Mouse (Mus musculus): ENCODE data around the gene 1810043G02Rik. TPM values are rescaled to one million over a fixed set of nuclear protein-coding genes. Genes with fewer than 3 reads are reported as not detected.

The 1810043G02Rik gene
- total and polyA plus RNA-seq, 2 experiments from 2014 or later, result 50.4 to 56.8 TPM

DNA sequence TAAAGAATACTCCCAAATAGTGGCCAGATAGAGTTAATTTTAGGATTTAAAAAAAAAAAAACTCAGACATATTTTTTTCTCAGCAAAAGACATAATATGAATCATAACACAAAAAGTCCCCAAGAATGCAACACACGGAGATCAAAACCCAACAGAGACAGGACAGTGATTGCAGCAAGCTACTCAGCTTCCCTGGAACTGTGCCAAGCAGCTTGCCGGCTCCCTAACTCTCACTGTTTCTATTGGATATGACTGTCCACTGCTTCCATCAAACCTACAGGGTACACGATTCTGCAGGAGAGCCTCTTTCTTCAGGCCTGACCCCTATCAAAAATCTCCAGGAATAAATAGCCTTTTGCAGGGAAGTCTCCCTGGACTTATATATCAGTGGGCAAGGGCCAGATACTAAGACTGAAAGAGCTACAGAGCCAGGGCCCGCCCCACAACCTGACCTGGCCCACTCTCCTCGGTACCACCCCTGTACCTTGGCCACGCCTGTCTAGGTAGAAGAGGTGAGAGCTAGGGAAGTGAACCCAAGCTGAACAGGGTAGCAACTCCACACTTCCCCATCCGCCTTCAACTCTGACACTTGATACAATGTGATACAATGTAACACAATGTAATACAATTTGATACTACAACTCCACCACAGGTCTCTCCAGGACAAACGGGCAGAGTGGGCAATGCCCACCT, 1.7 kb upstream of the 1810043G02Rik start:
- WGBS, result 71% methylated on average over 8 of the region's 8 CpGs
- Histone ChIP-seq H3K27me3 (ENCODE audit: insufficient read depth, low read length) (no peaks in the 10 kb centered on the region), H3K4me2 (ENCODE audit: low read depth) (no peak overlapping the region), H3K4me1 (ENCODE audit: insufficient read depth) (peaks cover 5% of the 10 kb centered on the region), H3K9me3 (ENCODE audit: low read length) (no peaks in the 10 kb centered on the region), H3K9ac (no peak overlapping the region), H3K4me3 (ENCODE audit: low read depth, low read length) (no peak overlapping the region), H3K27ac (ENCODE audit: low read depth, low read length) (no peak overlapping the region), H3K36me3 (ENCODE audit: insufficient read depth) (0 out of 2 replicates have a peak, but pooled peaks cover 4% of the 10 kb centered on the region)
- DNase-seq, result no peak
- TF ChIP-seq CTCF (IDR thresholded peaks at IDR 0.05; ENCODE audit: low read depth), result no peak
- ATAC-seq, result no peak

DNA sequence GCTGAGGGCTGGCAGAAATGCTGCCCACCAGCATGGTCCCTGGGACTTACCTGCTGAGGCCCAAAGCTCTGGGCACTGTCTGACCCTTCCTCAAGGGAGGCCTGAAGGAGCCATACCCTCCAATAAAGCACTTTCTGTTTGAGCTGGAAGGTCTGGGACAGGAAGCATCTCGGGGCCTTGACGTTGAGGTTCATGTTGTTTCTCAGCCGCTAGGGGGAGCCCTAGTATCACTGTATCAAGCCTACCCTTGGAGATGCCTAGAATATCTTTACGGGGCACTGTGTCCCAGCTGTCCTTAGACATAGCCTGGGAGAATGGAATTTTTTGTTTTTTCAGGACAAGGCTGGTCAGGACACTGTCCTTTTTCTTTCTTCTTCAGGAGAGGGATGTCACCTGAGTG, 6.3 kb downstream of the 1810043G02Rik start:
- H3K27ac ChIP-seq (ENCODE audit: low read depth, low read length), result no peak overlapping the region
- H3K9me3 ChIP-seq (ENCODE audit: low read length), result no peaks in the 10 kb centered on the region
- no peak overlapping the region for H3K4me3 ChIP-seq (ENCODE audit: low read depth, low read length)
- H3K36me3 ChIP-seq (ENCODE audit: insufficient read depth), result peaks cover 43% of the 10 kb centered on the region
- no peak overlapping the region for H3K9ac ChIP-seq
- H3K27me3 ChIP-seq (ENCODE audit: insufficient read depth, low read length), result no peaks in the 10 kb centered on the region
- peak; percentile 91 for TF ChIP-seq CTCF (IDR thresholded peaks at IDR 0.05; ENCODE audit: low read depth)
- DNase-seq (peak; percentile 88), ATAC-seq (peak; percentile 88)
- H3K4me2 ChIP-seq (ENCODE audit: low read depth), result no peak overlapping the region
- 2% methylated on average over 4 of the region's 4 CpGs for WGBS
- no peaks in the 10 kb centered on the region for H3K4me1 ChIP-seq (ENCODE audit: insufficient read depth)

DNA sequence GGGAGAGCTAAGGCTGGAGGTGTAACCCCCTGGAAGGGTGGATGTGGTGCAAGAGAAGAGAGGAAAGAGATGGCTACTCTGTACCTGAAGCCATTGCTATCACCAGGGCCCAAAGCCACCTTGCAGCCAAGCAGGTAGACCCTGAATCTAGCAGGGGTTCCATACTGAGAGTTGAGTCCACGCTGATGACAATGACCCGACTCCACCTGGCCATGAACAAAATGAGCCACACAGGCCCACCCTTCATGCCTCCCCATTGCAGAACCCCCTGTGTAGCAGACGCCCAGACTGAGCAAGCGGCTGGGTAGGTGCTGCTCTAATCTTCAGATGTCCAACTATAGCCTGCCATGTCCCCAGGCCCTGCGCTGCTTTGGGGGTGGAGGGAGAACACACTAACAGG, 7.5 kb downstream of the 1810043G02Rik start:
- Histone ChIP-seq H3K9me3 (ENCODE audit: low read length) (no peaks in the 10 kb centered on the region), H3K4me3 (ENCODE audit: low read depth, low read length) (no peak overlapping the region), H3K27ac (ENCODE audit: low read depth, low read length) (no peak overlapping the region), H3K4me1 (ENCODE audit: insufficient read depth) (no peaks in the 10 kb centered on the region), H3K4me2 (ENCODE audit: low read depth) (no peak overlapping the region), H3K9ac (no peak overlapping the region), H3K27me3 (ENCODE audit: insufficient read depth, low read length) (no peaks in the 10 kb centered on the region), H3K36me3 (ENCODE audit: insufficient read depth) (peaks cover 54% of the 10 kb centered on the region)
- TF ChIP-seq CTCF (IDR thresholded peaks at IDR 0.05; ENCODE audit: low read depth), result no peak
- ATAC-seq (no peak), DNase-seq (no peak)
- WGBS, result 82% methylated on average over 5 of the region's 5 CpGs

DNA sequence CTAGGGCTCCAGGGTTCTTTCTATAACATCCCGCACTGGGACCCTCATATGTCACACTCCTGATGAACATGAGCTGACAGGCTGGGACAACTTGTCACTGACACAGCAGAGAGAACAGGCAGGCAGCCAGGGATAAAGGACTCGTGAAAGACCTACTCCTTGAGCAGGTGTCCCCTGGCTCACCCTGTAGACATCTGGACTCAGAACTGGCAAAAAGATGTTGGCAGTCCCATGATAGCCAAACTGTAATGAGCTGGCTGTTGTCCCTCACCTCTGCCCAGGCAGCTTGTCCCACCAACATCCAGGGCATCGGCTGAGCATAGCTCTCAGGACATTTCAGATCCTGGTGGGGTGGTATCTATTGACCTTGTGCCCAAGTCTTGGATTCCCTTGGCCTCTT, 17.3 kb downstream of the 1810043G02Rik start:
- Histone ChIP-seq H3K36me3 (ENCODE audit: insufficient read depth) (peaks cover 85% of the 10 kb centered on the region), H3K4me2 (ENCODE audit: low read depth) (no peak overlapping the region), H3K27me3 (ENCODE audit: insufficient read depth, low read length) (no peaks in the 10 kb centered on the region), H3K9me3 (ENCODE audit: low read length) (no peaks in the 10 kb centered on the region), H3K9ac (no peak overlapping the region), H3K4me3 (ENCODE audit: low read depth, low read length) (no peak overlapping the region), H3K4me1 (ENCODE audit: insufficient read depth) (no peaks in the 10 kb centered on the region), H3K27ac (ENCODE audit: low read depth, low read length) (no peak overlapping the region)
- no peak for DNase-seq
- TF ChIP-seq CTCF (IDR thresholded peaks at IDR 0.05; ENCODE audit: low read depth), result no peak
- no peak for ATAC-seq
- 89% methylated on average over 3 of the region's 3 CpGs for WGBS

DNA sequence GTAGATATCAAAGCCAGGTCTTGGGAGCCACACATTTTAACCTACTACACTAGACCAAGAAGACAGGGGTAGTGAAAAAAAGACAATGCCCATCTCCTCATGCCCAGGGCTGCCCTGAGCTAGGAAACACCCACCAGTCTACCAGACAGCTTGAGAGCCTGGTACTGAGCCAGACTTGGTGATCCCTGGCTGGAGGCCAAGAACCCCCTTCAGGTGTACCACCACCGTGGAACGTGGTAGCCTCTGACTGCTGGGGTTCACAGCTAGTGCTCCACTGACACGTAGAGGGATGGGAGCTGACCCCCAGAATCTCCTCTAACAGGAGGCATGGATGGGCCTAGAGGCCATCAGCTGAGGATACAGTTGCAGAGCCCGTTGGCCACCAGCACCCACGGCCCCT, 21.9 kb downstream of the 1810043G02Rik start:
- no peak overlapping the region for H3K9ac ChIP-seq

DNA sequence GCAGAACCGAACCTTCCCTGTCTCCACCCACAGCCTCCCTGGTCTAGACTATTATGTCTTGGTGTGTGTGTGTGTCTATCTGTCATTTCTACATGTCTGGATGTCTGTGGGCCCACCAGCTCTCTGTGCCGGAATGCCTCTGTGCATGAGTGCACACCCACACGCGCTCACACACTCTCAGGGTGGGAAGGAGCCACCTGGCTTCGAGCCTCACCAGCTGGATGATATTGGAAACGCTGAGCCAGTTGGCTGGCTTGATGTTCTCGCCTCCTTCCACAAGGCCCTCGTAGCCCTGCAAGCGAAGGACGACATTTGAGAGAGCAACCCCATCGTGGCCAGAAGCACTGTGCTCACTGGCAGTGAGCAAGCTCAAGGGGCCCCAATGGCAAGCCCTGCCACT, 23.5 kb downstream of the 1810043G02Rik start:
- ATAC-seq, result peak; percentile 61
- H3K9ac ChIP-seq, result no peak overlapping the region
- H3K4me1 ChIP-seq (ENCODE audit: insufficient read depth), result no peaks in the 10 kb centered on the region; the same call in 1 of the 2 replicates
- no peaks in the 10 kb centered on the region for H3K9me3 ChIP-seq (ENCODE audit: low read length)
- DNase-seq, result peak; percentile 48
- H3K36me3 ChIP-seq (ENCODE audit: insufficient read depth), result peaks cover 54% of the 10 kb centered on the region
- H3K4me2 ChIP-seq (ENCODE audit: low read depth), result no peak overlapping the region
- H3K27me3 ChIP-seq (ENCODE audit: insufficient read depth, low read length), result no peaks in the 10 kb centered on the region
- no peak overlapping the region for H3K27ac ChIP-seq (ENCODE audit: low read depth, low read length)
- whole genome bisulfite sequencing, result 72% methylated on average over 11 of the region's 11 CpGs
- H3K4me3 ChIP-seq (ENCODE audit: low read depth, low read length), result no peak overlapping the region
- no peak for TF ChIP-seq CTCF (IDR thresholded peaks at IDR 0.05; ENCODE audit: low read depth)

More for the DNA sequence above, 21.9 kb downstream of the 1810043G02Rik start:
- DNase-seq (no peak), ATAC-seq (no peak)
- Histone ChIP-seq H3K4me2 (ENCODE audit: low read depth) (no peak overlapping the region), H3K27ac (ENCODE audit: low read depth, low read length) (no peak overlapping the region), H3K9me3 (ENCODE audit: low read length) (no peaks in the 10 kb centered on the region), H3K36me3 (ENCODE audit: insufficient read depth) (peaks cover 68% of the 10 kb centered on the region), H3K4me3 (ENCODE audit: low read depth, low read length) (no peak overlapping the region), H3K27me3 (ENCODE audit: insufficient read depth, low read length) (no peaks in the 10 kb centered on the region), H3K4me1 (ENCODE audit: insufficient read depth) (no peaks in the 10 kb centered on the region)
- TF ChIP-seq CTCF (IDR thresholded peaks at IDR 0.05; ENCODE audit: low read depth), result no peak
- 93% methylated on average over 5 of the region's 5 CpGs for WGBS

DNA sequence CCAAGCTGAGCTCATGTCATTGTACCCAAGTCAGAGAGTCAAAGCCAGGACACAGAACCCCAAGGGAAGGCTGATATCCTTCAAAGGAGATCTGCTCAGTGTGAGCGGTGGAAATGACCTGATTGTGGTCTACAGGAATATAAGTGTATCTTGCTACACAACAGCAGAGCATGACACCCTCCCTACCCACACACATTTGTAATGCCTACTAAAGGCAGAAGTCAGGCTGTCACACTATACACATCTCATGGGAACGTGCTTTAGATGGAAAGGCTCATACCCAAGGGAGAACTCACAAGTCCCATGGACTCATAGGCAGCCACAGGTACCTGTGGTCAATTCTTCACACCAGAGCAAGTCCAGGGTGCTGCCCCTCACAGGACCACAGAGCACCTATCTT, 24.0 kb downstream of the 1810043G02Rik start:
- TF ChIP-seq CTCF (IDR thresholded peaks at IDR 0.05; ENCODE audit: low read depth), result no peak

More for the DNA sequence above, 24.0 kb downstream of the 1810043G02Rik start:
- Histone ChIP-seq H3K27ac (ENCODE audit: low read depth, low read length) (no peak overlapping the region), H3K9ac (no peak overlapping the region), H3K27me3 (ENCODE audit: insufficient read depth, low read length) (no peaks in the 10 kb centered on the region), H3K4me3 (ENCODE audit: low read depth, low read length) (no peak overlapping the region), H3K4me1 (ENCODE audit: insufficient read depth) (peaks cover under 1% of the 10 kb centered on the region), H3K9me3 (ENCODE audit: low read length) (no peaks in the 10 kb centered on the region), H3K4me2 (ENCODE audit: low read depth) (no peak overlapping the region), H3K36me3 (ENCODE audit: insufficient read depth) (peaks cover 51% of the 10 kb centered on the region)
- WGBS, result 96% methylated on average over 2 of the region's 2 CpGs
- DNase-seq (no peak), ATAC-seq (no peak)
